Mouse (Mus musculus) bone marrow, adult 2 months (tissue): ENCODE measurements around the gene Ddx39.

Experiments used
- CTCF ChIP-seq: fragments of 200-500 bp; IDR thresholded peaks from 2 replicates; pipeline ENCODE4 v1.5.1; 2011; ENCODE audit warnings: low read length, control low read depth; ENCODE audit not compliant: control insufficient read depth, insufficient read depth
- POLR2A ChIP-seq: fragments of 200-500 bp; IDR thresholded peaks from 2 replicates; pipeline ENCODE4 v1.6.1; 2011; ENCODE audit warnings: low read depth, mild to moderate bottlenecking, control low read depth, low read length, borderline replicate concordance; ENCODE audit not compliant: control insufficient read depth

DNA sequence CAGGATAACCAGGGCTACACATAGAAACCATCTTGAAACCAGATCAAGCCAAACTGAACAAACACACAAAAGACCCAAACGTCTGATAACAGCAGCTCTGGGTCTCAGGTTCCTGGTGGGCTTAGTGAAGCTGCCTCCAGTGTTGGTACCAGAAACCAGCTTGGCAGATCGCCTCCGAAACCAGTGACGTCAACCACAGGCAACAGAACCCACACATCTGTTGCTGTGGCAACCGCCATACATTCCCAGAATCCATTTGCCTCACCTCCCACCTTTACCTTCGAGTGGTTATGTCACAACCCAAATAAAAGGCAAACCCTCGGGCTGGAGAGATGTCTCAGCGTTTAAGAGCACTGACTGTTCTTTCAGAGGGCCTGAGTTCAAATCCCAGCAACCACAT is 7.4 kb upstream of the Ddx39 start:
- TF ChIP-seq POLR2A = no peak
- TF ChIP-seq CTCF = no peak
